Mouse (Mus musculus) gonadal fat pad, adult 2 months (tissue): ENCODE data around the gene Matn1. TPM values are rescaled to one million over a fixed set of nuclear protein-coding genes. Genes with fewer than 3 reads are reported as not detected.

Experiments
- DNase-seq: peaks from one replicate; pipeline ENCODE4 v3.0.0-alpha.2; 2012; ENCODE audit warnings: low read depth
- polyA plus RNA-seq: library from polyadenylated mRNA; depleted of rRNA; stranded (reverse); fragments of >200 nt; gene quantifications from 2 replicates; pipeline ENCODE4 v1.2.3, GENCODE M21; 2012

Gene Matn1
- polyA plus RNA-seq, 1 experiment, result not detected

DNA sequence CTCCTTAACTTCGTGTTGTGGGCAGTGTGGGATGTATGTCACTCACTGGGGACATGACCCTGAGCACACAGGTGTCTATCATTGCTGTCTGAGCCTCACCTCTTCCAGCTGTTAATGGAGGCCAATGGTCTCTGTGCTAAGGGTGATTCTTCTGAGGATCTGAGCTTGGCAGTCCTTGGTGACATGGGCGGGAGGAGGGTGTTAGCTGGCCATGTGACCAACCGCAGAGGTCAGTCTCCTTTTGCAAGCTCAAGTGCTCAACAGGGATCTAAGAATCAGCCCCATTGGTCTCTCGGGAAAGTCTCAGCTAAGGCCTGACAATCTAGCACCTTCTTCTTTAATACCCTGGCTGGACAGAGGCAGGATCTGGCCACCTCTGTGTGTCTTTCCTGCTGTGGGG lies 26.6 kb upstream of the Matn1 start:
- no peak for DNase-seq

- no peak for DNase-seq
Measured at GRCm38 (mm10) chr4:130918805-130919749, 25.1 kb upstream of the Matn1 start.

DNA sequence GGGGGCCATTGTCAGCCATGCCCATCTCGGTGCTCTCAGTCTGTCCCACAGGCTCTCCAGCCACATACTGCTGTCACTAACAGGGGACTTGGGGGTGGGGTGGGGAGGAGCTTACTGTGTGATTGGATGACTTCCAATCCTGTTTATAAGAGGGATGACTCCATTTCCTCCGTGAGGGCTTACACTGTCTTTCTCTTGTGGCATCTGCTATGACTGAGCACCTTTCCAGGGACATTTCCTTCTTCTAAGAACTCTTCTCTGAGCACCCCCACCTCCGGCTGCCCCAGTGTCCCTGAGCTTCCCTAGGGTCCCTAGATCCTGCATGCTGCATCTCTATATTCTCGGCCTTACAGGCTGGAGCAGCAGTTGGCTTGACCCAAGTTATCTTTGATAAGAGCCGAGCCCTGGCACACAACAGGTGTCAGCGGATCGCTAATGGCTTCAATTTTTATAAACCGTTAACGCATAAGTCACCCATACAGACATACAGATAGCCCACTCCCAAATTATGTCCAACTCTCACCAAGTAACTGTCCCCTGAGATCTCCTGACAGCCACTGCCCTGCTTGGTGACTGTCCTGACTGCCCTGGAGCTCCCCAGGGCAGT lies 24.3 kb upstream of the Matn1 start:
- DNase-seq, result no peak

GRCm38 (mm10) chr4:130920951-130921693 lies 23.1 kb upstream of the Matn1 start:
- DNase-seq, result no peak

GRCm38 (mm10) chr4:130921986-130922385 lies 22.2 kb upstream of the Matn1 start:
- no peak for DNase-seq

DNA sequence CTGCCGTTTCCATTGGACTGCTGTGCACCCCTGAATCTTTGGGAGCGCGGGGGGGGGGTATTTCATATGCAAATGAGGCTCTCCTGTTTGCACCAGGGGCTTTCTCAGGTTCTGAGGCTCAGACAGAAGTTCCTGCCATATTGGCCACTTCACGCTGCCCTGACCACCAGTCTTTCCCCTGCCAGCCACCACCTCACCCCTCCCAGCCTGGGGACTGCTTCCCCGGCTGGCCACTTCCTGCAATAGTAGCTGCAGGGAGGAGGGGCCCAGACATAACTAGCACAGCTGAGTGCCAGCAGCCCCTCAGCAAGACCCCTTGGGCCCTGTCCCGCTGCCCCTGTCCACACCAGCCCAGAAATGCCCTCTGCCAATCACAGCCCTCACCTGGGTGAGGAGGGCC lies 17.9 kb upstream of the Matn1 start:
- DNase-seq, result no peak

DNA sequence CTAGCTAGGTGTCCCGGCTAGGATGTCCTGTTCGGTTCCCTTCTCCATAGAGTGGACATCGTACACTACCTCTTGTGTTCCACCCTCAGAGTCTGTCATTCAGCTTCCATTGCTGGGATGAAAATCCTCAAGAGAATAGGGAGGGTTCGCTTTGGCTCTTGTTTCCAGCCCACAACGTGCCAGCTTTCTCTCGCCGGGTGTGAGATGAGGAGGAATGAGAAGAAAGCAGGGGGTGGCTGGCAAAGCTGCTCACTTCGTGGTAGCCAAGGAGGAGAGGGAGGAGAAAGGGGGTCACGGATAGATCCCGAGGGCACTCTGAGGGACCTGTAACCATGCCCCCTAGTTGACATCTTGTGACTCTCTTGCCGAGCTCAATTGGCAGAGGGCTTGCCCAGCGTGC lies 16.4 kb upstream of the Matn1 start:
- no peak for DNase-seq

DNA sequence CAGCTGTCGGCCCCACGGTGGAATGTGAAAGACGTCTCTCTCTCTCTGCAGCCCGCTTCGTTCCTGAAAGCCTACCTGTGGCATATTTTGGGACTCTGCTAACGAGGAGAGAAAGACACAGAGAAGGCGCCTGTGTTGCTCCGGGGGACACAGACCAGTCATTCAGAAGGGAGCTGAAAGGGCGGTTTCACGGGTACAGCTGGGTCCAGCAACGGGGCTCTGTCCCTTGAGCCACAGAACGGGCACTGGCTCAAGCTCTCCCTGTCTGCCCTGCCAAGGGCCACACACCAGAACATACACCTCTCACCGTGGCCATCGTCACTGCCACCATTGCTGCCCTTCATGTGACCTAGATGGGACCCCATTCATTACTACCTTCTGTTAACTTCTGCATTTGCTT lies 1.5 kb upstream of the Matn1 start:
- DNase-seq, result no peak

GRCm38 (mm10) chr4:130944779-130945178 lies 594 bp downstream of the Matn1 start:
- DNase-seq, result no peak

GRCm38 (mm10) chr4:130947094-130947647 lies 3.0 kb downstream of the Matn1 start:
- no peak for DNase-seq

GRCm38 (mm10) chr4:130949821-130950384 lies 5.7 kb downstream of the Matn1 start:
- DNase-seq, result no peak

DNA sequence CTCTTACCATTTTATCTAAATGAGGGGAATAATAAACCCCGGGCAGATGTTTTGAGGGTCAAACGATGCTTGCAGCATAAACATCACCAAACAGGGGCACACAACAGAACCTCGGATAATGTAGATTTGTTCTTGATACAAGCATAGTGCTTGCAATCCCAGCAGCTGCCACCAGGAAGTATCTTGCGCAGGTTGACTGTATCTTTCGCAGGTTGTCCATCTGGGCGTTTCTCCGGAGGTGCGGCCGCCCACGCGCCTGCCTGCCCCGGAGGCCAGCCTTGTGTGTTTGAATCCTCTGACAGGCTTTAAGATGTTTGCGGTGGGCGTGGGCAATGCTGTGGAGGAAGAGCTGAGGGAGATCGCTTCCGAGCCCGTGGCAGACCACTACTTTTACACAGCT lies 8.3 kb downstream of the Matn1 start:
- DNase-seq, result no peak

- DNase-seq, result no peak
Measured at GRCm38 (mm10) chr4:130957156-130957555, 13.0 kb downstream of the Matn1 start.

DNA sequence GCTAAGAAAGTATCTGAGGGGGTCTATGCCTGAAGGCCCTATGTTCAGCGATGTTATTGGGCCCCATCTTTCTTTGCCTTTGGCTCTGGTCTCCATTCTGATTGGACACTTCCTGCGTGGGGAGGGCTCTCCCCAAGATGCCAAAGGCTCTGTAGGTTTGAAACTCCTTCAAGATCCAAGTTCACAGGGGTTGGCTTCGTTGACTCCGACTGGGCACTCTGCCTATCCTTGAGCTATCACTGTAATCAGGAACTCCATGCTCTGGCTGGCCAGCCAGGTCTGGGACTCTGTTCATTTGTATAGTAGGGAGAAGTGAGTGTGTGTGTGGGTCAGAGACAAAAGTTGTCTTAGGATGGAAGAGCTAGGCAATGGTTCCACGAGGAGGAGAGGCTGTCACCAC lies 14.6 kb downstream of the Matn1 start:
- no peak for DNase-seq

- no peak for DNase-seq
Measured at GRCm38 (mm10) chr4:130959678-130960077, 15.5 kb downstream of the Matn1 start.

DNA sequence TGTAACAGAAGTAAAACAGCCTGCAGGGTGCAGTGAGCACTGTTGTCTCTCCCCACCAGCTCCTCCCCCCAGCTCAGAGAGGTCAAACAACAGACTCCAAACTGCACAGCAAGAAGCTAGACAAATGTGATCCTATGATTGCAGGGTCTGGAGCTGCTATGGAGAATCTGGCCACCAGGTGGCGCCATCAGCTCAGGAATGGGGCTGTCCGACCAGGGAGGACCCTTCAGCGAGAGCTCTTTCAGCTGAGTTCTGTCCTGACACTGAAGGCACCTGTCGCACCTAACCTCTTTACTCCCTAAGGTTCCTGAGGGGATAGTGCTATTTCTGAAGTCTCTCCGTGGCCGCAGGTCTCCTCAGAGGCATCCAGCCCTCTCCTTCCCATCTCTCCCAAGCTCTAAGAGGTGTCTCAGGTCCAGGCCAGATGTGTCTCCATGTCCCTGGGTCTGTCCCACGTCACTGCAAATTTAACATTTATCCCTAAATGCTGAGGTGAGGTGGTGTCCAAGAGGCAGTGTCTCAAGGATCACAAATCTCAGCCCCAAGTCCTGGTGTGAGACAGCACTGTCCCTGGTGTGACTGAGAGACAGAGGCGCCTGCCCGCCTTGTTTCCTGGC lies 16.0 kb downstream of the Matn1 start:
- no peak for DNase-seq

- DNase-seq, result no peak
Measured at GRCm38 (mm10) chr4:130971278-130971677, 27.1 kb downstream of the Matn1 start.

GRCm38 (mm10) chr4:130972421-130972829 lies 28.2 kb downstream of the Matn1 start:
- DNase-seq, result no peak

- no peak for DNase-seq
Measured at GRCm38 (mm10) chr4:130973332-130974263, 29.4 kb downstream of the Matn1 start.

DNA sequence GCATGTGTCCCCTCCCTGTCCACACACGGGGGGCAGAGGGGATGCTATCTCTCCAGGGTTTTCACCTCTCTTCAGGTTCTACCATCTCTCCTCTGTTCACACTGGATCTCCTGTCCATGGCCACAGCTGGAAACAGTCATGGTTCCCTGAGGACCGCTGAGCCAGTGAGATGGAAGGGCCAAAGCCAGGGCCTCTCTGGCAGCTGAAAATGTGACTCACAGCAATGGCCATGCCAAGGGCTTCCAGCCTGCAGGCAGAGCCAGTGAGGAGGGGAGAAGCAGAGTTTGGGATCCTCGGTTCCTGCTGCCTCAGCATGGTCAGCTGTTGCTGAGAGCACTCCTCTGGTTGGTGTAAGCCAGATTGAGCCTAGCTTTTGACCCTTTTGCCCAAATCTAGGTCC lies 34.8 kb downstream of the Matn1 start:
- no peak for DNase-seq
